Mouse (Mus musculus) activated CD4-positive, CD25-positive, alpha-beta regulatory T cell, adult 9 weeks (primary cell): ENCODE results near the gene Vwa1. TPM values are rescaled to one million over a fixed set of nuclear protein-coding genes. Genes with fewer than 3 reads are reported as not detected.

Experiments used
- polyA plus RNA-seq: library from polyadenylated mRNA; unstranded; fragments of 100-300 nt; shearing (Covaris generic); gene quantifications from one replicate; pipeline ENCODE4 v1.2.1, GENCODE M21; 2017

Vwa1 gene
- polyA plus RNA-seq, result not detected

DNA sequence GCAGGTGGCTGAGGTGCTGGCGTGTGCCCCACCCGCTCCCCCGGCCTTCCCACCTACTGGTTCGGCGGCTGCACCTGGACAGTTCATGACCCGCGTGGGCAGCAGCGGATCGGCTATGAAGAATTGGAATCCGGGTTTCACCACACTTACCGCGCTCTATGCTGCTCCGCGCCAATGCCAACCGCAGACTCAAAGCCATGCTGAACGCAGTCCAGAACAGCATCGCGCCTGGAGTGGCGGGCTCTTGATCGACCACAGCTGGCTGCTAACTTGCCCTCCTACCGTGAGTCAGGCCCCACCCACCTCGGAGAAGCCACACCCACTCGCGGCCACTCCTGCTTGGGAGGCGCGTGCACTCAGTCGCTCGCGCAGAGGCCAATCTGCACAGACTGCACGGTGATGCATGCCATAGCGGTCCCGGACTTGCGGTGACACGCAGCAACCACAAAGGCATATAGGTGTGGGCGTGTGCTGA lies at the start of gene Vwa1:
Gene Vwa1 (minus strand): TSS at position 419 of the 475 bp plus-strand sequence.

GRCm38 (mm10) chr4:155811929-155812664 lies 37.6 kb upstream of the Vwa1 start, which contains the start of gene Ccnl2:
Gene Ccnl2 (plus strand): TSS chr4:155812489.

DNA sequence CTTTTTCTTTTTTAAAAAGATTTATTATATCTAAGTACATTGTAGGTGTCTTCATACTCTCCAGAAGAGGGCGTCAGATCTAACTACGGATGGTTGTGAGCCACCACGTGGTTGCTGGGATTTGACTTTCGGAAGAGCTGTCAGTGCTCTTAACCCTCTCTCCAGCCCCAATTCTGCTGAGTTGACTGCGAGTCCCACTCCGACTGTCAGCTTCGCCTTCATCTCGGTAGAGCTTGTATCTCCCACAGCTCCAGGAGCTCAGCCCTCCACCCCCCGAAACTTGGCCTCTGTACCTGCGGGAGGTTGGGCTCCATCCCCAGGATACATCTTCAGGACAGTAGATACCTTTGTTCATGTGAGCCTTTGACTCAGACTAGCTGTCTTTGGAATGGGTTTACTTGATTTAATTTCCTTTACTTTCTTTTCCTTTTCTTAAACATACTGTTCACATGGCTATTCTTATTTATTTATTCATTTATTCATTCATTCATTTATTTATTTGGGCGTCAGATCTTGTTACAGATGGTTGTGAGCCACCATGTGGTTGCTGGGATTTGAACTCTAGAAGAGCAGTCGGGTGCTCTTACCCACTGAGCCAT lies 28.3 kb upstream of the Vwa1 start, which contains the start of gene Mrpl20:
Gene Mrpl20 (plus strand): TSS at position 138 of the 599 bp plus-strand sequence.

GRCm38 (mm10) chr4:155790021-155790489 lies 15.6 kb upstream of the Vwa1 start, which contains the start of gene Ankrd65:
Gene Ankrd65 (plus strand): TSS chr4:155790439.

DNA sequence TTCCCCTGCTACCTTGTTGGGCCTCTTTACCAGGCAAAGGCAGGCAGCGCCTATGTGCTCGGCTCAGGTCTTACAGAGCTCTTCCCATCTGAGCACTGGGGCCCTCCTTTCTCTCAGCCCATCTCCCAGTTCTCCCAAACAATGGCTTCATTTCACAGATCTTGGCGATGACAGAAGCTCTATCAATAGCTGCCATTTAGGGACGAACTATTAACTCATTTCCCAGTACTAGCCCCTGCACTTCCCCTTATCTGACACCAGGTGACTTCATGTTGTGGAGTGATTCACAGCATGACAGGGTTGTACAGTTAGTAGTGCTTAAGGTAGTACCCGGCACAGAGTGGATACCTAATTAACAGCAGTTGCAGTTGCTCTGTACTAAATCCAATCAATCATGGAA lies 11.3 kb upstream of the Vwa1 start, which contains the start of gene Tmem88b:
Gene Tmem88b (minus strand): TSS at position 56 of the 400 bp plus-strand sequence.

GRCm38 (mm10) chr4:155760613-155761355 lies 13.7 kb downstream of the Vwa1 start, which contains the start of gene Atad3a:
Gene Atad3a (minus strand): TSS chr4:155761093.

DNA sequence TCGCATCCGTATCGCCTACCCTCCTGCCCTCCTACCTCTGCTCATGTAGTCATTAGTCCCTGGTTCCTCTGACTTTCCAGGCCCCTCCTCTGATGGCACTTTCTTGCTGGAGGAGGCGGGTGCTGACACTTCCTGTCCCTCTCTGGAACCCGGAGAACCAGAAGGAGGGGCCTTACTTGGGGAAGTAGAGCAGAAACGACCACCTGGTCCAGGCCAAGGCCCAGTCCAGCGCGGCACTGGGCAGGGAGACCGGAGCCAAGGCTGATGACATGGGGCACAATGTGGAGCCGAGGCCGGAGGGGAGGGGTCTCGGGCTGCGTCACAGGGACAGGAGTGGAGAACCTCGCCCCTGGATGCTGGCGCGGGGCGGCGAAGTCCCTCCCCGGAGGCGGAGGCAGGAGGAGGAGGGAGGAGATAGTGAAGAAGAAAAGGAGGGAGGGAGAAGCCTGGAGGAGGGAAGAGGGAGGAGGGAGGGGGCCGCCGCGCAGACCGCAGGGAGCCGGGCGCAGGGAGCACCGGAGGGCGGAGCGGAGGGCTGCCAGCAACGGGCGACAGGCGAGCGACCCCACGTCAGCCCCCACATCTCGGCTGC lies 40.1 kb downstream of the Vwa1 start, which contains the start of gene Tmem240:
Gene Tmem240 (plus strand): TSS at position 451 of the 592 bp plus-strand sequence.

Other genes with a start within 250 kb of the Vwa1 start
- 138 TPM for gene Nadk, start 212.3 kb downstream of the Vwa1 start, polyA plus RNA-seq
- gene Slc35e2, start 173.3 kb downstream of the Vwa1 start, polyA plus RNA-seq, result 13.5 TPM
- gene Cdk11b, start 149.8 kb downstream of the Vwa1 start, polyA plus RNA-seq, result 120 TPM
- 1.9 TPM for gene Gm10563, start 129.3 kb downstream of the Vwa1 start, polyA plus RNA-seq
- gene Mmp23, start 121.3 kb downstream of the Vwa1 start, polyA plus RNA-seq, result 0.54 TPM
- gene Mib2, start 105.5 kb downstream of the Vwa1 start, polyA plus RNA-seq, result 42.3 TPM
- gene Fndc10, start 80.4 kb downstream of the Vwa1 start, polyA plus RNA-seq, result 0.72 TPM
- gene Ssu72, start 69.9 kb downstream of the Vwa1 start, polyA plus RNA-seq, result 160 TPM
- 0.24 TPM for gene Tmem240, start 39.9 kb downstream of the Vwa1 start, polyA plus RNA-seq
- 38.3 TPM for gene Atad3a, start 13.6 kb downstream of the Vwa1 start, polyA plus RNA-seq
- gene Tmem88b, start 11.2 kb upstream of the Vwa1 start, polyA plus RNA-seq, result not detected
- not detected for gene Ankrd65, start 15.7 kb upstream of the Vwa1 start, polyA plus RNA-seq
- 138 TPM for gene Mrpl20, start 28.2 kb upstream of the Vwa1 start, polyA plus RNA-seq
- gene Ccnl2, start 37.8 kb upstream of the Vwa1 start, polyA plus RNA-seq, result 168 TPM
- gene Aurkaip1, start 56.6 kb upstream of the Vwa1 start, polyA plus RNA-seq, result 197 TPM
- gene Mxra8, start 65.0 kb upstream of the Vwa1 start, polyA plus RNA-seq, result 4.0 TPM
- 2.8 TPM for gene Dvl1, start 72.7 kb upstream of the Vwa1 start, polyA plus RNA-seq
- gene Tas1r3, start 88.7 kb upstream of the Vwa1 start, polyA plus RNA-seq, result 0.92 TPM
- 20.4 TPM for gene Cptp, start 94.7 kb upstream of the Vwa1 start, polyA plus RNA-seq
- 92.1 TPM for gene Ints11, start 94.8 kb upstream of the Vwa1 start, polyA plus RNA-seq
- 32.6 TPM for gene Pusl1, start 117.1 kb upstream of the Vwa1 start, polyA plus RNA-seq
- 7.8 TPM for gene Acap3, start 117.1 kb upstream of the Vwa1 start, polyA plus RNA-seq
- gene Ube2j2, start 169.1 kb upstream of the Vwa1 start, polyA plus RNA-seq, result 15.3 TPM
- gene C1qtnf12, start 187.6 kb upstream of the Vwa1 start, polyA plus RNA-seq, result 24.3 TPM
- gene B3galt6, start 218.0 kb upstream of the Vwa1 start, polyA plus RNA-seq, result 1.3 TPM
- 591 TPM for gene Sdf4, start 218.2 kb upstream of the Vwa1 start, polyA plus RNA-seq
- gene Tnfrsf4, start 239.1 kb upstream of the Vwa1 start, polyA plus RNA-seq, result 998 TPM